Mouse (Mus musculus): ENCODE data around the gene Lhfpl4. TPM values are rescaled to one million over a fixed set of nuclear protein-coding genes. Genes with fewer than 3 reads are reported as not detected.

Gene Lhfpl4
- polyA plus RNA-seq (2012; rRNA removed): 0.74 and 0.97 TPM in 2 replicates

DNA sequence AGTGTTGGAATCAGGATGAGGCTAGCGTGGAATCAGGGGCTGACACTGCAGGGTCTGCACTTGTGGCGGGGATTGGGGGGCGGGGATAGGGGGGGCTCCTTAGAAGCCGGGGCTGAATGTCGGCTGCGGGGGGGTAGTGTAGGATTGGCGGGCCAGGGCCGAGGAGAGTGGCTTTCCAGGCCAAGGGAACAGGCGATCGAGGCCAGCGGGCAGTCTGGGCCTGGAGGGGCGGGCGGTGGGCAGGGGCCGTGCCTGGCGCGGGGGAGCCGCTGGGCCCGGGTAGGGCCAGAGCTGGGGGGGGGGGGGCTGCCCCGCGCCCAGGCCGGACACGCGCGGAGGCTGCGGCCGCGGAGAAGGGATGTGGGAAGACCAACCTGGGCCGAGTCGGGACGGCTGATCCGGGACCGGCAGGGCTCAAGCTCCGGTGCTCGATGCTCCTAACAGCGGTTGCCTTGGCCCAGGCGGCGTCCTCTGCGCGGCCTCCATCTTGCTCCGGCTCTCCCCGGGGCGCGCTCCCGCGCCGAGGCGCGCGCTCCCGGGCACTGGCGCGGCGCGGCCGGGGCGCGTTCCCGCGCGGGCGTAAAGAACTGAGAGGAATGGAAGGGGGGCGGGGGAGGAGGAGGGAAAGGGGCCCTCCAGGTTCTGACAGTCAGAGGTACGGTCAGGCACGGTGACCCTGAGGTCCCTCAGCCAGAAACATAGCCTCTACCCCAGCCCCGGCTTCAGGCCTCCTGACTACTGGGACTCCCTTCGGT lies at the start of gene Lhfpl4:
Gene Lhfpl4 (minus strand): TSS at position 544 of the 755 bp plus-strand sequence.

DNA sequence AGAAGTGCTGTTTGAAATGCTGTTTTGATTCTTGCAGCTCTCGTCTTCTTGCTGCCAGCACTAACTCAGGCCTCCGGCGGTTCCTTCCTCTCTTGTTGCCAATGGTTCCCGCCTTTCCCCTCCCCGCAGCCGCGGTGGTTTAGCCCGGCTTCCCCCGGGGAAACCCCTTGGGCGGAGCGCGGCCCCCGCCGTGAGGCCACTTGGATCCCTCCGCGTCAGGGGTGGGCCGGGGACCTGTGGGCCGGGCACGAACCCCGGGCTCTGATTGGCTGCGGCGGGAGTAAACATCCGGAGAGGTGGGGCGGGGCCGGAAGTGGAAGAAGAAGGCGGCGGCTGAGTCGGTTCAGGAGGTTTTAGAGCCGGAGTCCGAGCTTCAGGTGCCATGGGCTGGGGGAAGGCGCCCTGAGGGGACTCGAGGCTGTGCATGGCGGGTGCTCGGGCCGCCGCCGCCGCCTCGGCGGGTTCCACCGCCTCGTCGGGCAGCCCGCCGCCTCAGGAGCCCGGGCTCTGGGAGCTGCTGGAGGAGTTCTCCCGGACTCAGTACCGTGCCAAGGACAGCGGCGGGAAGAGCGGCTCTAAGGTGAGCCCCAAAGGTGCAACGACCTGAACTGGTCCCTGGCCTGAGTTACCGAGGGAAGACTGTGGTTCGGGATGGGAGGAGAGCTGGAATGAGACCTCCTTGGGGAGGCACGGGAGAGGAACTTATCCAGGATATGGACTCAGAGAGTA lies 42.5 kb upstream of the Lhfpl4 start, which contains the start of gene Mtmr14:
Gene Mtmr14 (plus strand): TSS at position 302 of the 729 bp plus-strand sequence.

Other genes starting within 250 kb of the Lhfpl4 start
- 7.9 and 8.7 TPM in 2 replicates for gene Srgap3, start 248.1 kb downstream of the Lhfpl4 start, polyA plus RNA-seq (2012; rRNA removed)
- gene Thumpd3, start 149.2 kb downstream of the Lhfpl4 start, polyA plus RNA-seq (2012; rRNA removed): 5.4 and 8.9 TPM in 2 replicates
- gene Setd5, start 118.0 kb downstream of the Lhfpl4 start, polyA plus RNA-seq (2012; rRNA removed): 26.5 and 41.0 TPM in 2 replicates
- 82.3 and 92.6 TPM in 2 replicates for gene Mtmr14, start 42.5 kb upstream of the Lhfpl4 start, polyA plus RNA-seq (2012; rRNA removed)
- gene Cpne9, start 86.9 kb upstream of the Lhfpl4 start, polyA plus RNA-seq (2012; rRNA removed): 2.9 and 4.4 TPM in 2 replicates
- 24.3 and 26.5 TPM in 2 replicates for gene Brpf1, start 111.8 kb upstream of the Lhfpl4 start, polyA plus RNA-seq (2012; rRNA removed)
- gene Ogg1, start 131.6 kb upstream of the Lhfpl4 start, polyA plus RNA-seq (2012; rRNA removed): 25.4 and 30.0 TPM in 2 replicates
- gene Camk1, start 148.6 kb upstream of the Lhfpl4 start, polyA plus RNA-seq (2012; rRNA removed): 77.2 and 87.7 TPM in 2 replicates
- gene Tada3, start 182.5 kb upstream of the Lhfpl4 start, polyA plus RNA-seq (2012; rRNA removed): 41.7 and 44.7 TPM in 2 replicates
- 64.4 and 70.8 TPM in 2 replicates for gene Arpc4, start 182.7 kb upstream of the Lhfpl4 start, polyA plus RNA-seq (2012; rRNA removed)
- 26.9 and 30.3 TPM in 2 replicates for gene Ttll3, start 193.9 kb upstream of the Lhfpl4 start, polyA plus RNA-seq (2012; rRNA removed)
- 53.1 and 70.5 TPM in 2 replicates for gene Rpusd3, start 224.0 kb upstream of the Lhfpl4 start, polyA plus RNA-seq (2012; rRNA removed)
- gene Cidec, start 240.4 kb upstream of the Lhfpl4 start, polyA plus RNA-seq (2012; rRNA removed): 176 and 184 TPM in 2 replicates
- gene Jagn1, start 247.2 kb upstream of the Lhfpl4 start, polyA plus RNA-seq (2012; rRNA removed): 92.3 and 96.5 TPM in 2 replicates